Mouse (Mus musculus): Measurements from ENCODE around the gene Ccdc97.

Ccdc97 gene

GRCm38 (mm10) chr7:25688810-25689586 is 29.9 kb downstream of the Ccdc97 start:
- DNase-seq (ENCODE audit: low spot score), result peak; percentile 81

GRCm38 (mm10) chr7:25687811-25688401 is 31.0 kb downstream of the Ccdc97 start:
- peak; percentile 80 for DNase-seq (ENCODE audit: low spot score)

- DNase-seq (ENCODE audit: low spot score), result peak; percentile 87
Measured at GRCm38 (mm10) chr7:25686680-25687531, 32.0 kb downstream of the Ccdc97 start, which contains the start of gene Tgfb1. Gene Tgfb1, plus strand, starts transcription at chr7:25687002.

- DNase-seq (ENCODE audit: low spot score), result no peak
Measured at GRCm38 (mm10) chr7:25685926-25686470, 32.9 kb downstream of the Ccdc97 start.

GRCm38 (mm10) chr7:25684659-25685058 is 34.2 kb downstream of the Ccdc97 start:
- DNase-seq (ENCODE audit: low spot score), result no peak

- DNase-seq (ENCODE audit: low spot score), result no peak
Measured at GRCm38 (mm10) chr7:25683474-25684180, 35.3 kb downstream of the Ccdc97 start.

GRCm38 (mm10) chr7:25681341-25682231 is 37.3 kb downstream of the Ccdc97 start:
- no peak for DNase-seq (ENCODE audit: low spot score)

- peak; percentile 98 for DNase-seq (ENCODE audit: low spot score)
Measured at GRCm38 (mm10) chr7:25680514-25681258, 38.2 kb downstream of the Ccdc97 start, which contains the start of gene B9d2. Gene B9d2, plus strand, starts transcription at chr7:25680780.

- no peak for DNase-seq (ENCODE audit: low spot score)
Measured at GRCm38 (mm10) chr7:25679971-25680370, 38.9 kb downstream of the Ccdc97 start.

GRCm38 (mm10) chr7:25677013-25677412 is 41.9 kb downstream of the Ccdc97 start:
- DNase-seq (ENCODE audit: low spot score), result no peak

GRCm38 (mm10) chr7:25676085-25676781 is 42.7 kb downstream of the Ccdc97 start:
- peak; percentile 90 for DNase-seq (ENCODE audit: low spot score)

GRCm38 (mm10) chr7:25675405-25675804 is 43.5 kb downstream of the Ccdc97 start:
- no peak for DNase-seq (ENCODE audit: low spot score)

GRCm38 (mm10) chr7:25674719-25675300 is 44.1 kb downstream of the Ccdc97 start, which contains the start of gene Tmem91:
Gene Tmem91, minus strand, starts transcription at chr7:25675166.
- DNase-seq (ENCODE audit: low spot score), result no peak

GRCm38 (mm10) chr7:25674297-25674696 is 44.6 kb downstream of the Ccdc97 start:
- no peak for DNase-seq (ENCODE audit: low spot score)

GRCm38 (mm10) chr7:25672442-25672841 is 46.4 kb downstream of the Ccdc97 start:
- DNase-seq (ENCODE audit: low spot score), result no peak

- DNase-seq (ENCODE audit: low spot score), result no peak
Measured at GRCm38 (mm10) chr7:25671686-25672085, 47.2 kb downstream of the Ccdc97 start.

- DNase-seq (ENCODE audit: low spot score), result no peak
Measured at GRCm38 (mm10) chr7:25670096-25670495, 48.8 kb downstream of the Ccdc97 start.

GRCm38 (mm10) chr7:25669631-25670030 is 49.3 kb downstream of the Ccdc97 start:
- DNase-seq (ENCODE audit: low spot score), result no peak

- no peak for DNase-seq (ENCODE audit: low spot score)
Measured at GRCm38 (mm10) chr7:25669158-25669557, 49.7 kb downstream of the Ccdc97 start.

All from testis, postnatal 10 days (tissue).